Mouse (Mus musculus): ENCODE results near the gene Nln.

GRCm38 (mm10) chr13:104041481-104041880 lies 67.9 kb downstream of the Nln start:
- TF ChIP-seq GABPA (IDR thresholded peaks at IDR 0.05; ENCODE audit: insufficient replicate concordance, low read depth, low read length) (no peak), ZKSCAN1 (IDR thresholded peaks at IDR 0.05; ENCODE audit: borderline replicate concordance, low read depth, low read length) (no peak), ELF1 (IDR thresholded peaks at IDR 0.05; ENCODE audit: low read depth, low read length) (no peak), MEF2A (IDR thresholded peaks at IDR 0.05; ENCODE audit: borderline replicate concordance, low read depth, low read length) (no peak), POLR2A (IDR thresholded peaks at IDR 0.05; ENCODE audit: low read depth, low read length) (no peak)

All from CH12.LX (cell line).